Mouse (Mus musculus) left cerebral cortex, adult 8-10 months (tissue): ENCODE results near the gene Uba1y. TPM values are rescaled to one million over a fixed set of nuclear protein-coding genes. Genes with fewer than 3 reads are reported as not detected.
"Not testable (repeated sequence)": the region's sequence is repeated elsewhere in the genome, so short reads cannot be mapped to it uniquely, and the experiment has no call there.

ENCODE experiments used
- DNase-seq, 2 experiments: peaks; one replicate each; pipeline ENCODE4 v3.0.0; 2022; ENCODE audit warnings: low spot score in 2 of 2
- total RNA-seq, 4 experiments: library from RNA; stranded (reverse); gene quantifications; 2 replicates each; pipeline ENCODE4 v1.2.4; 2022

Gene Uba1y
- under 1 TPM in 1 of 4 experiments, not detected in 3; 0.11 TPM for total RNA-seq

GRCm38 (mm10) chrY:818396-818795 lies at the start of gene Uba1y:
Gene Uba1y, plus strand, starts transcription at chrY:818649.
- no peak for DNase-seq

GRCm38 (mm10) chrY:797309-797708 lies 21.1 kb upstream of the Uba1y start, which contains the start of gene Zfy1:
Gene Zfy1, minus strand, starts transcription at chrY:797409.
- not testable (repeated sequence) for DNase-seq

DNA sequence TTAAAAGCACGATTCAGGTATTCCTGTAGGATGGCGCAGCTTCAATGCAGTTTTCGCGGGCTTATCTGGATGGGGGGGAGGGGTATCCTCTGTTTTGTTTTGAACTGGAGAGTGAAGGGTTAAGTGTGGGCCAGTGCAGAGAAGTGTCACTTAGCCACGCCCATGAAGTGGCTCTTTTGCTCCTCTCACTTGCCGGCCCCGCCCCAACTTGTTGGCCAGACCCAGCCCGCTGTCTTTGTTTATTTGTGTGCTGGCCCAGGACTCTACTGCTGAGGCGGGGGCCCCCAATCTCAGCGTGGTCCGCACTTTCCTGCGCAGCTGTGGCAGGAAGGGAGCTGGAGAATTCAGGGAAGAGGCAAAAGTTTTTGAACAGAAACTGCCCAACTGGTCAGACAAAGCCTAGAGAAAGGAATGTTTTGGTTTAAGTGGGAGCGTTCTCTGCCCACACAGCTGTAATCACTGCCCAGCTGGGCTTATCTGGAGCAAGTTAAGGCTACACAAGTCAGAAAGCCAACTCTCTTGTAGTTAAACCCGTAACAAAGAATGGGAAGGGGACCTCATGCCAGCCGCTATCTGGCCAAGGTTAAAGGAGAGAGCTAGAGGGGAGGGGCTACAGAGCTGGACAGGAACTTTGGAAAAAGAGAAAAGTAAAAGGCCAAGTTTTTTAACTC lies 9.3 kb upstream of the Uba1y start:
- no peak for DNase-seq

- no peak for DNase-seq
Measured at GRCm38 (mm10) chrY:872404-872803, 54.0 kb downstream of the Uba1y start.

- no peak for DNase-seq
Measured at GRCm38 (mm10) chrY:872855-873549, 54.6 kb downstream of the Uba1y start.

Other genes starting within 250 kb of the Uba1y start
- gene Zfy1, start 21.2 kb upstream of the Uba1y start, total RNA-seq, result not detected
- gene Kdm5d, start 79.1 kb downstream of the Uba1y start, total RNA-seq, result 10 to 100 TPM in 2 of 4 experiments, not detected in 2; 16.8 to 17.0 TPM
- 10 to 100 TPM in 2 of 4 experiments, not detected in 2; 52.2 to 55.8 TPM for gene Eif2s3y, start 191.9 kb downstream of the Uba1y start, total RNA-seq